Mouse (Mus musculus) lung, postnatal 10 days (tissue): ENCODE results near the gene Ints5.
"Not testable (repeated sequence)": the region's sequence is repeated elsewhere in the genome, so short reads cannot be mapped to it uniquely, and the experiment has no call there.

ENCODE experiments used
- DNase-seq: peaks from one replicate; pipeline ENCODE4 v3.0.0; 2021

Gene Ints5

DNA sequence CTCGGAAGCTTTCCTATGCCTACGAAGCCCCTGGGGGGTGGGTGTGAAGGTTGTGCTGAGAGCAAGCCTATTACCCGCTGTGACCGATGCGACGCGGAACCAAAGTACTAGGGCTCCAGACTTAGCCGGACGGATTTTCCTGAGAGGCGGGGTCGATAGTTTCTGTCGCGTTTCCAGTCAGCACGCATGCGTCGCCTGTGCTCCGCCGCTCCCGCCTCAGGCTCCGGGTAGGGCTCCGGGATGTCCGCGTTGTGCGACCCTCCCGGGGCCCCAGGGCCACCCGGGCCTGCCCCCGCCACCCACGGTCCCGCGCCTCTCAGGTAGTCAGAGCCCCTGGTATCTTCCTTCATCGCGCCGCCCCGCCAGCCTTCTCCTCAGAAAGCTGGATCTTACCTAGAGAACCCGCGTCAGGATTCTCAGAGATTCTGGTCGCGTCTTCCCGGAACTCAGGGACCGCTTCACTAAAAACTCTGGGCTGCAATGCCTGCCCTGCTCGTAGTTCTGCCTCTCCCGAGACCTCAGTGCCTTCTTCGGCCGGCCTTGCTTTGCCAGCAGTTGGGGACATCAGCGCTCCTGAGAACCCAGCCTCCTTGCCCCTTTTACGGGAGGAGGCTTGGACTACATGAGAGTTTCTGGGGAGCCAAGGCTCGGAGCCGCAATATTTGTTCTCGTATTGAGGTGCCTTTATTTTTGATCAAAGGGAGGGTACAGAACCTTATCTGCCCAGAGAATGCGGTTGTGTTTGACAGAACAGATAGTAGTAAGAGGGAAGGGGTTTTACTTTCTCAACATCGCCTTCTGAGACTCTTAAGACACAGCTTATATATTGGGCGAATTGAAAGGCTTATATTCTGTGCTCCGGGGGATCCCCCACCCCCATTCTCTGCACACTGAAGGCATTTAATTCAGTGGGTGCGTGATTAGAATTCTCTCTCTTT, at the start of gene Ints5:
TSS of gene Ints5 (plus strand) at position 177 of the 938 bp plus-strand sequence.
- peak; percentile 92 for DNase-seq

DNA sequence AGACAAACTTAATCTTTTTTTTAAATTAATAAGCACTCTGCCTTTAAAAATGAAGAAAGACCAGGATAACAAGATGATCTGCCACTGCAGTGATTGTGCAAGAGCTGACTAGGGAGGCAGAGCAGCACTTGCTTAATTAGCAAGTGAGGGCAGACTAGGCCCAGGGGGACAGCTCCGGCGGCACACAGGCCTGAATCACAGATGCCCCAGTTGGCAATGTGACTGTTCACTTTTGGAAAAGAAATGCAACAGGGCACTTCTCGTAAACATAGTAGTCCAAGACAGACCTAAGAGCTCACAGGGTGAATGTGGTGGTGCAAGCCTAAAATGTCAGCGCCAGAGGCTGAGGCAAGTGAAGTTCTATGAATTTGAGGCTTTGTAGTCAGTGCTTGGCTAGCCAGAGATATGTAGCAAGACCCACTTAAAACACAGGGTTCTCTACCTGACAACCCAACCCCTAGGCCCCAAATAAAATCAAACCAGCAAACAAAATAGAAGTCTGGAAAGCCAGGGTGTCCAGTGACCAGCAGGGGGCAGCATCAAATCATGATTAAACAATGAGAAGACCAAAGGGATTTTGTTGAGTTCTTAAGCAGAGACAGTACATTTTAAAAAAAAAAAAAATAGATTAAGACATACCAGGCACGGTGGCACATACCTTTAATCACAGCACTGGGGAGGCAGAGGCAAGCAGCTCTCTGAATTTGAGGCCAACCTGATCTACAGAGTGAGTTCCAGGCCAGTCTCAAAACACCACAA, 48.3 kb upstream of the Ints5 start:
- DNase-seq = peak; percentile 90

DNA sequence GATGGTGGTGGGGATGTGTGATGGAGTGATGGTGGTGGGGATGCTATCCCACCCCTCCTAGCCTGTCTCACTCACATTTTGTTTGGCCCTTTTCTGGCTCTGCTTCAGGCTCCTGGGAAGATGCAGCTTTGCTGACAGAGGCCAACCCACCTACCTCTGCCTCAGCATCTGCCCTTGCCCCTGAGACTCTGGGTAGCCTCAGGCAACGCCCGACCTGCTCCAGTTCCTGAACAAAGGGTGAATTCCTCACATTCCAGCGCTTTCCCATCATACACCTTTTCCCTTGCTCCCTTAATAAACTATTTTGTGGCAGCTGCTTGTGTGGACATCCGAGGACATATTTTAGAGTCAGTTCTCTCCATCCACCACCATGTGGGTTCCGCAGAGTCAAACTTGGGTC, 44.4 kb upstream of the Ints5 start:
- no peak for DNase-seq

DNA sequence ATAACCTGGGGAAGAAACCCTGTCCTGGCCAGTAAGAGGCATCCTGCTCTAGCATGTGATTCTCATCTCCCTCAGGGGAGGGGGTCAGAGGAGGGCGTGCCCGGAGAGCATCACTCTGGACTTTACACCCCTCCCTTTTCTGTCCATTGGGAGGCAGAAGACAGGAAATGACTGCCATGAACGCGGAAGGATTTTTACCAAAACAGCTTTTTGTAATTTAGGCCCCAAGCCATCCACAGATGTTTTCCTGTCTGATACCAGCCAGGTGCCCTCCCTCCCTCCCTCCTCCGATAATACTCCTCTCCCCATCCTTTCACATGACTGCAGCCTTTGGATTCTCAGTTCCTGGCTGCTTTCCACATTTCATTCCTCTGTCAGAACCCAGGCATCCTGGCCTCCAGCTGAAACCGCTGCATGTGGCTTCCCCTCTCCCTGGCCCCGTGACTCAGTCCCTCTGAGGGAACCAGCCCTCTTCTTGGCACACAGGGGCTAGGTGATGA, 42.4 kb upstream of the Ints5 start, which contains the start of gene Lrrn4cl:
TSS of gene Lrrn4cl (plus strand) at position 367 of the 500 bp plus-strand sequence.
- DNase-seq = peak; percentile 69

DNA sequence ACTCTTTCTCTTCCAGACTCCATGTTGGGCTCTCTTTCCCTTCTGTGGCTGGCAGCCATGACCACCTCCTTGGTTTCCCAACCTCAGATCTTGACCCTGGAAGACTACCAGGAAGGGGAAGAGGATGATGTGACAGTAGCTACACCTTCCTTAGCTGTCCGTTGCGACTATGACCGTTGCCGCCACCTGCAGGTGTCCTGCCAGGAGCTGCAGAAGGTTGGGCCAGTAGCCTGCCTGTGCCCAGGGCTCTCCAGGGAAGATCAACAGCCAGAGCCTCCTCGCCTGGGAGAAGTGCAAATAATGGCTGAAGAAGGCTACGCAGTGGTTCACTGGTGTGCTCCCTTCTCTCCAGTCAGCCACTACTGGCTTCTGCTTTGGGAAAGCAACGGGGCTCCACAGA, 41.2 kb upstream of the Ints5 start:
- peak; percentile 20 for DNase-seq

DNA sequence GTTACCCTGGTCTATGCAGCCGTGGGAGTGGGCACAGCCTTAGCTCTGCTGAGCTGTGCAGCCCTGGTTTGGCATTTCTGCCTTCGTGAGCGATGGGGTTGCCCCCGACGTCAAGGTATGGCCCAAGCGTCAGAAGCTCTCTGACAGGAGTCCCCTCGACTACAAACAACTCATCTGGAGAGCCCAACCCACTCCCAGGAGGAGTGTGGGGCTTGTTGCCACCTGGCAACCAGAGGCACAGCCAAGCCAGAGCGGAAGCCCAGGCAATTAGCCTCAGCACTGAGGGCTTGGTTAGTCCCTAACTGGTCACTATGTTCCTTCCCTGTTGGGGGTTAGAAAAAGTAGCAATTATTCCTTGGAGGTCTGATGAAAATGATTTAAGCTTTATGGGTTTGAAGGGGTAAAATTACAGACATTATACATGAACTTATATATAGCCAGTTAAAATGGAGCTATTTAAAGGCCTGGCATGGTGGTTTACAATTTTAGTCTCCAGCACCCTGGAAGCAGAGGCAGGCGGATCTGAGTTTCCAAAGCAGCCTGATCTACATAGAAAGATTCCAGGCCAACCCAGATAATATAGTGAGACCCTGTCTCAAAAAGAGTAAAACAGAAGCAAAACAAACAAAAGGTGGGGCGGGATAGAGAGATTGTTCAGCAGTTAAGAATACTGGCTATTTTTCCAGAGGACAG, 40.4 kb upstream of the Ints5 start:
- no peak for DNase-seq

DNA sequence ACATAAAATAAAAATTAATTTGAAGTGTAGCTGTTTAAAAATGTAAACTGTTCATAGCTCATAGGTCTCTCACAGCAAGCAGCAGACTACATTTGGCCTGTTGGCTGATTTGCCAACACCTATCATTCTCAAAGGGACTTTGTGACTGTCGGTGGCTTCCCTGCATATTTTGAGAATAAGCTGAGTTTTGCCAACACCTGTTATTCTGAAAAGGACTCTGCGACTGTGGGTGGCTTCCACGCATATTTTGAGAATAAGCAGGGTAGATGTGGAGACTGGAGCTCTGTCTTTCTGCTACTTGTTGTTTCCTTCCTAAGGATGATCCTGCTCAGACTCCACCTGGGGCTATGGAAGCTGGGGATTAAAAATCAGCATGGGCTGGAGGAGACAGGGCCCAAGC, 39.7 kb upstream of the Ints5 start:
- DNase-seq = no peak

DNA sequence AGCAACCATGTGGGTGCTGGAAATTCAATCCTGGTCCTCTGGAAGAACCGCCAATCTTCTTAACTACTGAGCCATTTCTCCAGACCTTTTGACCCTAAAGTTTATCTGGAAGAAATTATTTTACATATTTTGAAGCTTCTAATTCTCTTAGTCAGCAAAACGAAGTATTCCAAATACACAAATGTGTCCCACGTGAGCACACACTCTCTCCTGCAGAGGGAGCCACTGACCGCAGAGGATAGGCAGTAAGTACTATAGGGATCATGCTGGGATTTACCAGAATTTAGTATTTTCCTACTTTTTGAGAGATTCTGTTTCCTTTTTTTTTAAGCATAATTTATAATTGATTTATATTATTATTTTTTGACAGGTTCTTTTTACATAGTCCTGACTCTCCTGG, 35.1 kb upstream of the Ints5 start:
- peak; percentile 81 for DNase-seq

DNA sequence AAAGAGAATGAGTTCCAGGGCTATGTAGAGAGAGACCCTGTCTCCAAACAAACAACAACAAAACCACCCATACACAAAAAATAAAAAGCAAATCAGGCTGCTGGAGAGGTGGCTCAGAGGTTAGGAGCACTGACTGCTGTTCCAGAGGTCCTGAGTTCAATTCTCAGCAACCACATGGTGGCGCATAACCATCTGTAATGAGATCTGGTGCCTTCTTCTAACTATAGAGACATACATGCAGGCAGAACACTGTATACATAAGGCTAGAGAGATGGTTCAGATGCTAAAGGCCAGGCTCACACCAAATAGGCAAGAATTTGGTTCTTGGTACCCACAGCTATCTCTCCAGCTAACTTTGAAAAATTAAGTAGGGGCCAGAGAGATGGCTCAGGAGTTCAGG, 33.8 kb upstream of the Ints5 start:
- DNase-seq = peak; percentile 35

DNA sequence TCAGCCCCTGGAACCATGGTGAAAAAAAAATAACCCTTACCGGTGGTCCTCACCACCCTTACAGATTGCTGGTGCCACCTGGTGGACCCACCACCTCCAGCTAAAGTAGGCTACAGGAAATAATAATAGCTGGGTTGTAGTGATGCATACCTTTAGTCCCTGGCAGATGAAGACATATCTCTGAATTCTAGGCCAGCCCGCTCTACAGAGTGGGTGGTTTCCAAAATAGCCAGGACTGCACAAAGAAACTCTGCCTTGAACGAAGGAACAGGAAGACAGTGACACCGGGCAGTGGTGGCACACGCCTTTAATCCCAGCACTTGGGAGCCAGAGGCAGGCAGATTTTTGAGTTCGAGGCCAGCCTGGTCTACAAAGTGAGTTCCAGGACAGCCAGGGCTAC, 28.5 kb upstream of the Ints5 start:
- no peak for DNase-seq

DNA sequence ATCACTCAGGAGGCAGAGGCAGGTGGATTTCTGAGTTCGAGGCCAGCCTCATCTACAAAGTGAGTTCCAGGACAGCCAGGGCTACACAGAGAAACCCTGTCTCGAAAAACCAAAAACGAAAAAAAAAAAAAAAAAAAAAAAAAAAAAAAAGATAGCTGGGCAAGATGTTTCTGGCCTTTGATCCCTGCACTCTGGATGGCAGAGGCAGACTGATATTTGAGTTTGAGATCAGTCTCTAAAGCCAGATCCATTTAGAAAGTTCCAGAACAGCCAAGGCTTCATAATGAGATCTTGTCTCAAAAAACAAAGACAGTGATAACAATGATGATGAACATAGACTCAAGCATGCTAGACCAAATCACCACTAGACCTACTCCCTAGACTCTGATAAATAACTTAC, 22.4 kb upstream of the Ints5 start:
- DNase-seq = not testable (repeated sequence)

DNA sequence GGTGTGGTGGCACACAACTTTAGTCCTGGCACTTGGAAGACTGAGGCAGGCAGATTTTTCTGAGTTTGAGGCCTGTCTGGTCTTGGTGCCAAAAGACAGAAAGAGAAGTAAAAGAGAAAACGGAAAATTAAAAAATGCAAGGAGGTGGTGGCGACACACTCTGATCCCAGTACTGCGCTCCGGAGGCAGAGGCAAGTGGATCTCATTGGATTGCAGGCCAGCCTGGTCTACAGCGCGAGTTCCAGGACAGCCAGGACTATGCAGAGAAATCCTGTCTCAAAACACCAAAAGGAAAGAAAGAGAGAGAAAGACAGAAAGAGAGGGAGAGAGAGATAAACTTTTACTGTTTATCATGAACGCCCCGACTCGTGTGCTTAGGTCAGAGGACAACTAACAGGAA, 22.0 kb upstream of the Ints5 start:
- DNase-seq = peak; percentile 21

DNA sequence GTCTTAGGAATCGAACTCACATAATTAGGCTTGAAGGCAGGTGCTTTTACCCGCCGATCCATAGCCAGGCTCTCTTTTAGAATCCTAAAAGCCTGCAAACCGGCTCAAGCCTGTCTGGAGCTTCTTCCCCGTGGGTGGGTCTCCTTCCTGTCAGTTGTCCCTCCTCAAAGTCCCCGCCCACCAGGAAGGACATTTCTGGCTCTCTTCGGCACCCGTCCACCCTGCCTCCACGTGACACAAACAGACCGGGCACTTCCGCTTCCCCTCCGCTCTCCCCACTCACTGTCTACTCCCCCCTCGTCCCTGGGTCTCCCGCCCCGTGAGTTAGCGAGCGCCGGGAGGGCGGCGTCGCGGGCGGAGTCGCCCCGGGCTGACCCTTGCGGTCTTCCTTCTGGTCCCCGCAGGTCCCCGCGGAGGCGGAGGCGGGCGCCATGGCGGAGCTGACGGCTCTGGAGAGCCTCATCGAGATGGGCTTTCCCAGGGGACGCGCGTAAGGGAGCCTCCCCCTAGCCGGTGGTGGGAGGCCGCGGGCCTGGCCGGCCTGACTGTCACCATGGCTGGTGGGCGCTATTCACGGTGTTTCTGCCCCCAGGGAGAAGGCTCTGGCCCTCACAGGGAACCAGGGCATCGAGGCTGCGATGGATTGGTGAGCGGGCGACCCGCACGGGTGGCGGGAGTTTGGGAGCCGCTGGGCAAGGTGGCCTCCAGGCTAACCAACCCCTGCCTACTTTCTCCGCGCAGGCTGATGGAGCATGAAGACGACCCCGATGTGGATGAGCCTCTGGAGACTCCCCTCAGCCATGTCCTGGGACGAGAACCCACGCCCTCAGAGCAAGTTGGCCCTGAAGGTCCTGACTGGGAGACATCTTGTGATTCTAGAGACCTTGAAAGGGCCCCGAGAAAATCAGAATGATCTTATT, 21.3 kb upstream of the Ints5 start, which contains the start of gene Ubxn1:
TSS of gene Ubxn1 (plus strand) at position 230 of the 920 bp plus-strand sequence.
- peak; percentile 99 for DNase-seq

DNA sequence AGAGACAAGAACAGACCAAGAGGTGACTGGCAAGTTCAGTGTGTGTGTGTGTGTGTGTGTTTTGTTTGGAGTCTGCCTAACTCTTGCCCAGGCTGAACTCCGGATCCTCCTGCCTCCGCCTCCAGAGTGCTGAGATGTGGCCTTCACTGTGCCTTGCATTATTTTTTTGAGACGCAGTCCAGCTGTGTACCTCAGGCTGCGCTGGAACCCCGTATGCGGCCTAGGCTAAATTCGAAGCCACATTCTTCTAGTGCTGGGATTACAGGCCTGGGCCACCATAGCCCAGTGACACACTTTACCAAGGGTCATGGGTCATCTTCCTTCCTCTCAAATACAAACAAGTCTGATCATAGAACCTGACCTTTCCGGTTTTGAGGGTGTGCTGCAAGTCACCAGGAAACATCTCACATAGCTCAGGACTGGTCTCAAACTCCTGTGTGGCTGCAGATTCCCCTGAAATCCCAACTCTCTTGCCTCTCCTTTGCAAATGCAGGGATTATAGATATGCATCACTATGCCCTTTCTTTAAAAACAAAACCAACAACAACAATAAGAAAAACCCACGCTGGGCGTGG, 20.5 kb upstream of the Ints5 start:
- no peak for DNase-seq

DNA sequence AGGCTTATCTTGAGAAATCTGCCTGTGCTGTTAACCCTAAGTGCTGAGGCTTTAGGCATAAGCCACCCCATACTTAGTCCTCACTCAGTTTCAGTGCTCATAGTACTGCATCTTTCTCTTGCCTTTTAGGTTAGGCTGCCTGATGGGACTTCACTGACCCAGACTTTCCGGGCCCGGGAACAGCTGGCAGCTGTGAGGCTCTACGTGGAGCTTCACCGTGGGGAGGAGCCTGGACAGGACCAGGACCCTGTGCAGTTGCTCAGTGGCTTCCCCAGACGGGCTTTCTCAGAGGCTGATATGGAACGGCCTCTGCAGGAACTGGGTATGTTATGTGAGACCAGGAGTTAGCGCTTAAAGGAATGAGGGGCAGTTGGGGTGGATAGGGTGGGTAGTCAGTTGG, 17.8 kb upstream of the Ints5 start:
- DNase-seq = no peak

DNA sequence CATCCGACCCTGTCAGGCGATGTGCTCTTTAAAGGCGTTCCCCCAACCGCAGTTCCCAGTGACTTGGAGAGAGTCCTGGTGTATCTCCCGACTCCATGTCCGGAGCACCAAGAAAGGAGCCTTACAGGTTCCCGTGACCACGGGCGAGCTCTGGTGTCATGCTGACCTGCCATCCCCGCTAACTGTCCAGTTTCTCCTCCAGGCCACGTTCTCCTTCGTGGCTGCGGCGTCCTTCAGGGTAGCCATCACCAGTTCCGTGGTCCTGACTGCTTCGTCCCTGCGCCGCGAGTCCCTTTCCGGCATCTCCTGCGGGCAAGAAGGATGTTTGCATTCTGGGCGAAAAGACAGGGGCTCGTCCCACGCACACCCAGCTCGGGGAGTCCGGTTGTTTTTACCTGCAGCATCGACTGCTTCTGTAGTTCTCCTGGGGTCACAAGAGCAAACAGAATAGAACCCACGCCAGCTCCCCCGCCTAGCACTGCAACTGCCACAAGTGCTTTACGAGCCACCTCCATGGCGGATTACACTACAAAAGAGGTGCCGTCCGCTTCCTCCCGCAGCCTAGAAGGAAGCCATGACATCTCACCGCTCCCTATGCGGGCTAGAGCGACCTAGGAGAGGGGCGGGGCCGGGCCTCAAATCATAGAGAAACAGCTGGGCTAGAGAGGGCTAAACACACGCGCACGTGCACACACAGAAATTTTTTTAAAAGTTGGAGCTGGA, 12.3 kb upstream of the Ints5 start, which contains the start of gene Uqcc3:
TSS of gene Uqcc3 (minus strand) at position 613 of the 723 bp plus-strand sequence.
- DNase-seq = peak; percentile 95

DNA sequence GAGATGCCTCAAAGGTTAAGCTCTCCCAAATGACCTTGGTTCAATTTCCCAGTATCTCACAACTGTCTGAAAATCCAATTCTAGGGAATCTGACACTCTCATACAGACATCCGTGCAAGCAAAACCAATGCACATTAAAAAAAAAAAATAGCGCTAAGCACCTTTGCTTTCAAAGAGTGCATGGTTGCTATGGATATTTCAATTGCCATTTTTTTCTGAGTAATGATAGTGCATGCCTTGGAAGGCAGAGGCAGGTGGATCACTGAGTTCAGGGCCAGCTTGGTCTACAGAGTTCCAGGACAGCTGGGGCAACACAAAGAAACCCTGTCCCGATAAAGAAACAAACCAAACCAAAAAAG, 11.8 kb upstream of the Ints5 start:
- DNase-seq = no peak

DNA sequence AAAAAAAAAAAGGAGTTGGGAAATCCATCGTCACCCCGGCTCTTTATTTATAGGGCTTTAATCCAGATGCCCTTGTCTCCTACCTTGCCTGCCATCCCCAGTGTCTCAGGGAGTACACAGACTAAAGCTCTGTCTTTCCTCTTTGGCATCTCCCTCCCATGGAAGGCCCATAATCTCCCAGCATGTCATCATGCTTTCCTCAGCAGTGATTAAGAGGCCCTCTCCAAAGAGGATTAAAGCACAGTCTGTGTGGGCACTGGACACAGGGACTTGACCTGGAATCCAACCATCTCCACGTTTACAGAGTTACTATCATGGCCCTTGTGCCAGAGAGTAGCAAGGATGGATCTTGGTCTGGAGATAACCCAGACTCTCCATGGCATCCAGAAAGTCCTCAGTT, 9.2 kb upstream of the Ints5 start, which contains the start of the genes Lbhd1 and Gm49403:
TSS of gene Lbhd1 (plus strand) at position 117 of the 400 bp plus-strand sequence.
TSS of gene Gm49403 (plus strand) at position 315 of the 400 bp plus-strand sequence.
- no peak for DNase-seq

DNA sequence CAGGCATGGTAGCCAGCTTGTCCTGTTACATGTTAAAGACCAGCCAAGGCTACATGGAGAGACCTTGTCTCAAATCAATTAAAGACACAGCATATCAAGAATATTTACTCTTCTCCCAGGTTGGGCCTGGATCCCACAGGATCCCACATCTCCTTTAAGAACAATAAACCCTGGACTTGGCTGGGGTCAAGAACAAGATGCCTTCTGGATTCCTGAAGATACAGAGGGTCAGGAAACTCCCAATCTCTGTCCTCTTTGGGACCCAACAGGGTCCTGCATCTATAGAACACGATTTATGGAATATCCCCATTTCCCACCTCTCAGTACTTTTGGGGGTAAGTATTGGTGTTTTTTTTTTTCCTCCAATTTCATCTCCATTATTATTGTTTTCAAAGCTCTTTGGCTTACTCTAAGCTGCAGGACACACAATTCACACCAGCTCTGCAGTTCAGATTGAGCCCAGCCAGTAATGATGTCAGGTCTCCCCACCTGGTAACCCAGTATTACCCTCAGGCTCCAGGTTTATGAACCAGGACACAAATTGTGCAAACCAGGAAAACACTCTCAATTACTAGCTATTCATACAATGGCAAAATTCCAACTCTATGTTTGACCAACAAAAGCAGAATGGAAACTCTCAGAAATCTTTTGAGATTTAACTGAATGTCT, 5.8 kb upstream of the Ints5 start:
- no peak for DNase-seq
